Mouse (Mus musculus): ENCODE data around the gene Ptpra.

Gene Ptpra

GRCm38 (mm10) chr2:130442162-130442561 lies 7.9 kb upstream of the Ptpra start:
- no peak for DNase-seq (ENCODE audit: low spot score in 2 of 2)

GRCm38 (mm10) chr2:130448449-130448848 lies 1.6 kb upstream of the Ptpra start:
- no peak for DNase-seq (ENCODE audit: low spot score in 2 of 2)

DNA sequence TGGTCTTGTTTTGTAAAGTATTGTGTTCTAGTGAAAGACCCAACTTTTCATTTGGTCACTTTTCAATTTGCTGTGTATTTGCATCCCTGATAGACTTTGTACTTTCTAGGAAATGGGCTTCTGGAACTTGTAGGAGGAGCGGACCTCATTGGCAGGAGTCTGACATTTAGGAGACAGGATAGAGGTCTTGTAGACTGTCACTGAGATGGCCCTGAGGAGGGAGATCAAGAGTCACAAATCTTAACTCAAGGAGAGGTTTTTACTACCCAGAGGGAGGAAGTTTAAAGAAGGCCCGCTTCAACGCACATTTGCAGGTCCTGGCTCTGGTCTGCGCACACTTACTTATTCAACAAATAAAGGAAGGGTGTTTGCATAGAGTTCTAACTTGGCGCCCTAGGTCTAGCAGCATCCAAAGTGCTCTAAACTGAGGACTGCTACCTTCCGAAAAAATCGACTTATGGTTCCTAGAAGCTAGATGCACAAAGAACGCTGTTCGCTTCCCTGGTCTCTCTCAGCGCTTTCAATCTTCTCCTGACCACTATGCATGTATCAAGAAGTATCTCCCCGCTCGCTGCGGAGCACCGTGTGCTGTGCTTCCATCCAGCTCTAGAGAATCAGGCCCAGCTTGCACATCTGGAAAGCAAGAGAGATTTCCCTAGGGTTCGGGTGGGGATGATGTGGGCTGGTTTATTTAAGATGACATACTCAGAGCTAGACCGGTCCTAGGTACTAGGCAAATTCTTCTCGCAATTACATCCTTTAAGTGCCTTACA lies 871 bp upstream of the Ptpra start:
- DNase-seq (ENCODE audit: low spot score in 2 of 2), result peak in 1 of 2 experiments; percentile 38

DNA sequence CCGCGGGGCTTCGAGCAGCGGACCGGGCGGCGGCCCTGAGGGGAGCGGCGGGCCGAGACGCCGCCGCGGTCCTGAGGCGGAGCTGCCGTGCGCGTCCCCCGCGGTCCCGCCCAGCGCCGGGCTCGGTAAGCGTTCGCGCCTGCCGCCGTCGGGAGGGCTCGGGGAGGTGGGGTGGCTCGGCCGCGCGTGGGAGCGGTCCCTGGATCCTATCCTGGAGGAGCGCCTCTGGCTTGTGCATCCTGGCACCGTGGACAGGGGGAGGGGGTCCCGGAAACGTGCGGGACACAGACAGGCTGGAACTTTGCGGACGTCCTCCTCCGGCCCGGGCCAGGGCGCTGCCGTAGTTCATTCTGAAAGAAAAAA lies 337 bp downstream of the Ptpra start:
- peak; percentile 78 to 80 for DNase-seq (ENCODE audit: low spot score in 2 of 2)

DNA sequence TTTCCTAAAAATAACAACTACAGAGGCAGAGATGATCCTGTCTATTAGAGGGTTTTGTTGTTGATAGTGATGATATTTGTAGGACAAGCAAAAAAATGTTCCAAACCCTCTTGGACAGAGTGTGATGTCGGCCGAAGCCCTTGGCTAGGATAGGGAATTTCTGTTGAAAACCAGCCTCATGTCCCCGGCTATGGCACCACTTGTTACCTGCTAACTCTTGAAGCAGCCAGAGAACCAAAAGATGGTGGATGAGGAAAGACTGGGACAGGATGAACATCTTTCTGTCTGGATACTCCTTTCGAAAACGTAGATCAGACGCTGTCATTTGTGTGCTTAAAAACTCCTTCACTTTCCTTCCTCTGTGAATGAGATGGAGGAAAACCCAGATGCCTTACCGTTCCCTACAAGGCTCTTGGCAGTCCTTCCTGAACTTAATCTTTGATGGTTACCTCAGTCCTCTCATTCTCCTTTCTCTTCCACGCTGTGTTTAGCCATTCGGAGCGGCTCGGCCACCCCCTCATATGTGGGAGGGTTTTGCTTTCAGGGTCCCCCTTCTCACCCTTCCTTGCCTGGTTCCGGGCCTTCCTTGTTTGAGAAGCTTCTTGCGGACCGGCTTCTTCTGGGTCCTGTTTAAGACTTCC lies 1.1 kb downstream of the Ptpra start:
- no peak for DNase-seq (ENCODE audit: low spot score in 2 of 2)

GRCm38 (mm10) chr2:130451727-130452090 lies 1.6 kb downstream of the Ptpra start:
- peak; percentile 47 to 62 for DNase-seq (ENCODE audit: low spot score in 2 of 2)

DNA sequence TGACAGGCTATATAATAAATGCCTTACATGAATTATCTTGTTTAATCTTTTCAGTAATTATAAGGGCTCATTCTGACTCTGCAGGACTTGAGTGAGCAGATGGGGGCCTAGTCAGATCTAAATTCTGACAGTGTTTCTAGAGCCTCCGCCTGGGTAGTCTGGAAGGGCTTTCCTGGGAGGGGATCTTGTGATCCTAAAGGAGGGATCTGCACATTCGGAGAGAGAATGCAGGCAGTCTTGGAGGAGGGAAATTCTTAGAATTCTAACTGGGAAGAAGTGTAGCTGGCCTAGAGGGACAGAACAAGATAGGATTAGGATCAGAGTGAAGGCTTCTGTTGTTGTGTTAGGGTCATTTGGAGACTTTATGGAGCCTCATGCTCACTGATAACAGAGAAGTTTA lies 2.2 kb downstream of the Ptpra start:
- DNase-seq (ENCODE audit: low spot score in 2 of 2), result no peak

GRCm38 (mm10) chr2:130453421-130453820 lies 3.3 kb downstream of the Ptpra start:
- no peak for DNase-seq (ENCODE audit: low spot score in 2 of 2)

DNA sequence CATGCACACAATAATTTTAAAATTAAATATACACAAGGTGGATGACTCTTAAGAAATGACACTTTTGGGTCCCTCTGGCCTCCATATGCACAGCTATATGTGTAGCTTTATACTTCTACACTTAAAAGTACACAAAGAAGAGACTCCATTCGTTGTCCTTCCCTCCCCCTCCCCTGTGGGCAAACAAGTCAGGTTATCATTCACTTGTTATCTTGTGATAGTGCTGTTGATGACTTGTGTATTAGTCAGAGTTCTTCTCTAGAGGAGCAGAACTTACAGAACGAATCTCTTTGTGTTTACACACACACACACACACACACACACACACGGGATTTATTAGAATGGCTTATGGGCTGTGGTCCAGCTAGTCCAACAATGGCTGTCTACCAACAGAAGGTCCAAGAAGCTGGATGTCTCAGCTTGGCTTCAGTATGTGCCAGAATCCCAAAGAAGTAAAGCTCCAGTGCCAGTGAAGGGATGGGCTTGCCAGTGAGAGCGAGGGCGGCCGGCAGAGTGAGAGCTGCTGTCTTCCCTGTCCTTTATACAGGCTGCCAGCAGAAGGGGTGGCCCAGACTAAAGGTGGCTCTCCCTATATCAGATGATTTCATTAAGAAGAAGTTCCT lies 4.8 kb downstream of the Ptpra start:
- peak; percentile 70 to 74 for DNase-seq (ENCODE audit: low spot score in 2 of 2)

DNA sequence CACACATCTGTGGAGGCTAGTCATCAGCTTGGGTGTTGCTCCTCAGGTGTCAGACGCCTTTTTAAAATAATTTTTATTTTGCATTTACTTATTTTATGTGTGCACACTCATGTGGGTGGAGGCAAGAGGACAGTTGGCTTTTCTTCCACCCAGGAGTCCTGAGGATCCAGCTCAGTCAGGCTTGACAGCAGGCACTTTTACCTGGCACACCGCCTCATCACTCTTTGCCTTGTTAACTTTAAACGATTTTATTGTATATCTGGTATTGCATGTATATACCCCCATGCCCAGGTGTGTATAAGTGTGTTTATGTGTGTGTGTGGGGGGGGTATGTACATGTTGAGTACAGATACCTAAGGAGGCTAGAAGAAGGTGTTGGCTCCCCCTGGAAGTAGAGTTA lies 7.8 kb downstream of the Ptpra start:
- no peak for DNase-seq (ENCODE audit: low spot score in 2 of 2)

GRCm38 (mm10) chr2:130459576-130459975 lies 9.5 kb downstream of the Ptpra start:
- DNase-seq (ENCODE audit: low spot score in 2 of 2), result no peak

DNA sequence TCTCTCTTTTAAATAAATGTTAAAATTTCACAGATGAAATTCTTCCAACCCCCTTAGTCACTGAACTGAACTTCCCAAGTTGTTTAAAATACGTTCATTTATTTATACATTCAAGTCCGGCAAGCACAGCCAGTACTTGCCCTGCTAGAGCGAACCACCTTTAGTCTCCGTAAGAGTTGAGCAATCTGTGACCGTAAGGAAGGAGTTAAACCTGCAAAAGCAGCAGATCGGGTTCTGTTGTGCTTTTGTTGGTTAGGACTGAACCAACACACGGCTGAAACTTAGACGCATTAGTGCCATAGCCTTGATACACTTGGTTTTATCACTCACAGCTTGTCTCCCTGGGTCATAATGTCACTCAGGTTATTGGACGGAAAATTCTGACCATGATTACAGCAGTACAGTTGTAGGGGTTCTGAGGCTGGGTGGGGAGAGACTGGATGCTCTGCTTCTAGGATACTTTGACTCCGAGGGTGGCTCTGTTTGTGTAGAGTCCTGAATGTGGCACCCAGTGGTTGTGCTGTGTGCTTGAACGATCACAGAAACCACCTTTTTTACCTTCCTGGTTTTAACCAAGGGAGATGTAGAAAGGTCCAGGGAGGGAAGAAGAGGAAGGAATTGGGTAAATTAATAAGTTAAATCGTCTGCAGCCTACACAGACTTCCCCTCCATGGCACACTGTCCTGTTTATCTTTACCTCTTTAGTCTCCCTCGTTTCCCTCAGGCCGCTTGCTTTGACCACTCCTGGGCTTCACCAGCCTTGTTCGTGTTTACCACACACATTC lies 11.4 kb downstream of the Ptpra start:
- DNase-seq (ENCODE audit: low spot score in 2 of 2), result no peak

DNA sequence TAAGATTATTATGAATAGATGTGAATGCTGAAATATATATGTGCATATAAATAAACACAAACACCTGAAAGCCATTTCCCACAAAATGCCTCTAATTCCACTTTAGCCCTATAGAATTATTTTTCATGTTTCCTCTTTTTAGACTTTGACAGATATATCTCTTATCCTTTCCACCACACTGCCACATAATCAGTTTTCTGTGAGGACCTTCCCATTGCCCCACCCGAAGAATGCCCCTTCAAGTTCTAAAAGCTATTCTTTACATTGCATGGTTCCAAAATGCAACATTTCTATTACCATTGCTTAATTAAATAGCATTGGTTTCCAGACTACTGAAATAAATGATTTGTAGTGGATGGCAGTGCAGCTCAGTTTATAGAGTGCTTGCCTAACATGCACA lies 16.4 kb downstream of the Ptpra start:
- no peak for DNase-seq (ENCODE audit: low spot score in 2 of 2)

DNA sequence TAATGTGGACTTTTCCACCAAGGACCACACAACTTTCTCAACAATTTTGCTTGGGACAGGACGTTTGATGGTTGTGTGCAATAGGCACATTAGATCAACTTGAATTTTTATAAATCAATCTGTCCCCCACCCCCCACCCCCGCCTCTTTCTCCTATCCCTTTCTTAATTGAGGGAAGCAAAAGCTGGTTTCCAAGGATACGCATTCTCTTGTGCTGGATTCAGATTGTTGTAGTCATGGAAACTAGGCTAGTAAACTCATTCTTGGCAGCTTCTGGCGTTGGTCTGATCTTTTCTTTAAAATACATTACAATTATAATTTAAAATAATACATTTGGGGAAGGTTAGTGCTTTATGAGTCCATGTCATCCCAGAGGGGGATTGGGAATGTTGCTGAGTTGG lies 19.3 kb downstream of the Ptpra start:
- DNase-seq (ENCODE audit: low spot score in 2 of 2), result peak in 1 of 2 experiments; percentile 62

- no peak for DNase-seq (ENCODE audit: low spot score in 2 of 2)
Observed at GRCm38 (mm10) chr2:130469935-130470334, 19.9 kb downstream of the Ptpra start.

GRCm38 (mm10) chr2:130472908-130473510 lies 22.9 kb downstream of the Ptpra start:
- DNase-seq (ENCODE audit: low spot score in 2 of 2), result no peak

DNA sequence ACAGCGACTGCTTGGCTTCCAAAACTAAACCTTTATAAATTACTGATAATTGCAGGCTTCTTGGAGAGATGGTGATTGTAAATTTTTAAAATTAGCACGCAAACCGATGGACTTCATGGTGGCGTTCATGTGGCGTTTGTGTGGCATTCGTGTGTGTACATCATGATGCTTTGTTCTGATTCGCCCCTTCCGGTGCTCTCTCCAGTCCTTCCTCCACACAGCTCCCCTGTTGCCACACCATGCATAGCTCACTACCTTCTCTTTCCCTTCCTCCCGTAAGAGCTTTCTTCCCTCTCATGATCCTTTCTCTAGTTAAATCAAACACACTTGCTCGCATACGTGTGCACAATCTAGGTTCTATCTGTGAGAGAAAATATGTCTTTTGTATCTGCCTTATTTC lies 25.7 kb downstream of the Ptpra start:
- DNase-seq (ENCODE audit: low spot score in 2 of 2), result no peak

DNA sequence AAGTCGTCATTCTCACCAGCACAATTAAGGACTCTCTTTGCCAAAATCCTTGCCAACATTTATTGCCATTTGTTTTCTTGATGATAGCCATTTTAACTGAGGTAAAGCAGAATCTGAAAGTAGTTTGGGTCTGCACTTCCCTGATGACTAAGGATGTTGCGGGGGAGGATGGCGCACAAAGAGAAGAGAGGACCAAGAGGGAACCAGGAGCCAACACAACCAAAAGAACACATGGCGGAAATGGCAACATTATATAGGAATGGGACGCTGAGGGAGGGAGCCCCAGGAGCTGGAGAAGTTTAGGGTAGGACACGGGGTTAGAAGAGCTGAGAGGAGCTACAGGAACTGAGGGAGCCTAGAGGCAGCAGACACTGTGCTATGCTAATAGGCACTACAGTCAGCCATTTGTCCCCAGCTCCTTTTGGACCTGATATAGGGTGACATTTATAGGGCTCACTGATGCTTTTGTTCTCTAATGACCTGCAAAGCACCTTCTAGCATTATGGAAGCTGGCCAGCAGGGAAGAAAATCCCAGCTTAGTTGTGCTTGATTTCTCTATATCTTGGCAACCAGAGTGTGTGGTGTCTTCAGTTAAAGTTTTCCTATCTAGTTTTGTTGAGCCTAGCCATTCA lies 26.7 kb downstream of the Ptpra start:
- no peak for DNase-seq (ENCODE audit: low spot score in 2 of 2)

DNA sequence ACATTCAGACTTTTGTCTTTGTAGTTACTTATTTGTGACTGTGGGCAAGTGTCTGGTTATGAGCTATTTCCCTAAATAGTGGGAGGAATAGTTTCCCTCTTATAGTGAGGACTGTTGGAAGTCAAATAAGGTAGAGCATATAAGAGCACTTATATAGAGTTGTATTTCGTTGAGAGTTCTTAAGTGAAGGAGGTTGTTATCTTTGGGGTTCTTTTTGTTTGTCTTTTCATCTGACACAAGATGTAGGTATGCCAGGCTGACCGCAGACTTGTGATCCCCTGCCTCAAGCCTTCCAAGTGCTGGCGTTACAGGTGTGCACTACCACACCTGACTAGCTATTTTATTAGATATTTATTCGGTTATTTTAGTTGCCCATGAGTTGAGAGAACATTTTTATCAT lies 32.1 kb downstream of the Ptpra start:
- no peak for DNase-seq (ENCODE audit: low spot score in 2 of 2)

DNA sequence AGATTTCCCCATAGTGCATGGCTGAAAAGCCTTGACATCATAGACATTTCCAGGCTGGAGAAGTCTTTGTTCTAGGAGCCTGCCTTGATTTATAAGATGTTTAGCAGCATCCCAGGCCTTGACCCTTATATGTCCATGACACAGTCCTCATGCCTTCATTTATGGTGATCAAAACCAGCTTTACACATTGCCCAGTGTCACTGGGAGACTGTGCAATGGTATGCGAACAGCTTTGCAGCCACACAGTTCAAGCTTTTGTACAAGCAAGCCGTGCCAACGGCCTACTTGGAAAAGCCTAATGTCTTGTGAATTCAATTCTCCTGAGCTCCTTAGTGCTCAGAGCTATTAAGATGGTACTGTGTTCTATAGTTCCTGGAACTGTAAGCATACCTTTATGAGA lies 32.6 kb downstream of the Ptpra start:
- DNase-seq (ENCODE audit: low spot score in 2 of 2), result no peak

GRCm38 (mm10) chr2:130484206-130484605 lies 34.1 kb downstream of the Ptpra start:
- no peak for DNase-seq (ENCODE audit: low spot score in 2 of 2)

- no peak for DNase-seq (ENCODE audit: low spot score in 2 of 2)
Observed at GRCm38 (mm10) chr2:130488002-130488401, 37.9 kb downstream of the Ptpra start.
